ENCODE assay signal across 26 mouse cellular contexts in genomic region chr13:9692876-9693275, GRCm38 (mm10).
"Had no signal": no experiment of that assay in that cellular context is flagged by ENCODE, and none has a peak within 500 bp of the region (broad histone marks: within the 10 kb centered on the region; RNA-seq: fewer than 3 reads in every experiment).

No protein-coding gene starts in this region.

- H3K9me3 ChIP-seq: heart, embryonic 13.5 days; heart, embryonic 15.5 days; hindbrain, embryonic 10.5 days; hindbrain, embryonic 12.5 days; intestine, embryonic 15.5 days; limb, embryonic 13.5 days; liver, embryonic 13.5 days had no signal

- H3K4me2 ChIP-seq: heart, embryonic 11.5 days; heart, embryonic 13.5 days; heart, embryonic 15.5 days; hindbrain, embryonic 12.5 days; hindbrain, embryonic 14.5 days; intestine, embryonic 15.5 days; limb, embryonic 13.5 days; liver, embryonic 11.5 days; liver, embryonic 13.5 days had no signal

- DNase-seq: gastrocnemius, adult 2 months; gastrocnemius, postnatal 10 days; gastrocnemius, postnatal 25 days; heart, adult 2 months; heart, postnatal 4 days; kidney, adult 18-20 months; kidney, adult 8-10 months; kidney, postnatal 10 days; kidney, postnatal 36 days; layer of hippocampus, adult 9-11 months; layer of hippocampus, postnatal 36 days; liver; liver, embryonic 13.5 days had no signal

- H3K27me3 ChIP-seq: heart, embryonic 13.5 days; heart, embryonic 15.5 days; hindbrain, embryonic 12.5 days; intestine, embryonic 15.5 days; limb, embryonic 13.5 days; liver, embryonic 13.5 days had no signal

- H3K9ac ChIP-seq: heart, embryonic 13.5 days; heart, embryonic 15.5 days; hindbrain, embryonic 12.5 days; hindbrain, embryonic 14.5 days; intestine, embryonic 15.5 days; limb, embryonic 13.5 days; liver, embryonic 13.5 days had no signal

- H3K4me1 ChIP-seq: heart, embryonic 13.5 days; heart, embryonic 15.5 days; hindbrain, embryonic 10.5 days; hindbrain, embryonic 12.5 days; intestine, embryonic 15.5 days; limb, embryonic 13.5 days; liver, embryonic 13.5 days had no signal

- H3K27ac ChIP-seq: gastrocnemius, adult 2 months; heart, adult 2 months; heart, embryonic 13.5 days; heart, embryonic 15.5 days; hindbrain, embryonic 10.5 days; hindbrain, embryonic 12.5 days; hindbrain, embryonic 14.5 days; intestine, embryonic 15.5 days; left cerebral cortex, adult 2 months; limb, embryonic 13.5 days; liver, embryonic 13.5 days had no signal

- H3K4me3 ChIP-seq: gastrocnemius, adult 2 months; heart, adult 2 months; heart, embryonic 13.5 days; heart, embryonic 15.5 days; hindbrain, embryonic 10.5 days; hindbrain, embryonic 12.5 days; intestine, embryonic 15.5 days; left cerebral cortex, adult 2 months; limb, embryonic 13.5 days; liver, embryonic 13.5 days had no signal

- ATAC-seq: hindbrain, embryonic 16.5 days; inflammation-experienced regulatory T-cells, adult 6 months; intestine, embryonic 15.5 days; intestine, postnatal 0 days had no signal
